Mouse (Mus musculus): Measurements from ENCODE around the gene Fam173b.

The Fam173b gene

GRCm38 (mm10) chr15:31586088-31586487 is 15.6 kb upstream of the Fam173b start:
- in situ Hi-C loops (cut with MboI; ENCODE audit: low sequenced_read_pairs), result loop anchor here (10.0 kb wide), 2 partner anchors 71 to 261 kb away; no protein-coding TSS in a partner anchor

DNA sequence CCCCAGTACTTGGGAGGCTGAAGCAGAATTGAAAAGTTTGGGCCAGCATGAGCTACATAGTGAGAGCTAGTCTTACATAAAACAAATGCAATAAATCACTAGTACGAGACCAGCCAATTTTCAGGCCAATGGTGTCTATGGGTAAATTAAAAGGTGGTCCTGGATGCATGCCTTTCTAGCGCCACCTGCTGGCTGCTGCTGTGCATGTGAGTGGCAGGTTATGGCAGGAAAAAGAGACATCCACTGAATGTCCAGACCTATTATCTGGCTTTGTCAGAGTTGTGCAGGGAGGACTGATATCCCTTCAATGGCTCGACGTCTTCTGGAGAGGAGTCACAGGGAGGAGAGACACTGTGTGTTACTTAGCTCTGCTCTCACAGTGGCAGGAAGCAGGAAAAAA is 15.1 kb upstream of the Fam173b start:
- in situ Hi-C loops (cut with MboI; ENCODE audit: low sequenced_read_pairs), result loop anchor here (10.0 kb wide), 2 partner anchors 72 to 262 kb away; no protein-coding TSS in a partner anchor

DNA sequence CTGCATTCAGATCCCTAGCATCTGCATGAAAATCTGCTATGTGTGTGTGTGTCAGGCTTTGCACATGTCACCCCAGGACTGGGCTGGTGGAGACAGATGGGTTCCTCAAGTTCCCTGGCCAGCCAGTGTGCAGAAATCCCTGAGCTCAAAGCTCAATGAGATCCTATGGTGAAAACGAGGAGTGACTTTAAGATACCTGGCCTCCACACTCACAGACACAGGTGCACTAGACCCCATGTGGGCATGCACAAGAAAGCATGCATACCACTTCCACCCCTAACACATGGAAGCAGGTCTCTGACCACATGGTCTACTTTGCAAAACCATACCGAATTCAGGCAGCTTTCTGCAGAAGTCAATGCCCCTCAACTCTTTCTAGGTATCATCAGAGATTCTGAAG is 13.9 kb upstream of the Fam173b start:
- in situ Hi-C loops (cut with MboI; ENCODE audit: low sequenced_read_pairs), result loop anchor here (10.0 kb wide), 2 partner anchors 73 to 263 kb away; no protein-coding TSS in a partner anchor

GRCm38 (mm10) chr15:31588989-31589640 is 12.5 kb upstream of the Fam173b start:
- in situ Hi-C loops (cut with MboI; ENCODE audit: low sequenced_read_pairs), result loop anchor here (10.0 kb wide), 2 partner anchors 74 to 264 kb away; no protein-coding TSS in a partner anchor

DNA sequence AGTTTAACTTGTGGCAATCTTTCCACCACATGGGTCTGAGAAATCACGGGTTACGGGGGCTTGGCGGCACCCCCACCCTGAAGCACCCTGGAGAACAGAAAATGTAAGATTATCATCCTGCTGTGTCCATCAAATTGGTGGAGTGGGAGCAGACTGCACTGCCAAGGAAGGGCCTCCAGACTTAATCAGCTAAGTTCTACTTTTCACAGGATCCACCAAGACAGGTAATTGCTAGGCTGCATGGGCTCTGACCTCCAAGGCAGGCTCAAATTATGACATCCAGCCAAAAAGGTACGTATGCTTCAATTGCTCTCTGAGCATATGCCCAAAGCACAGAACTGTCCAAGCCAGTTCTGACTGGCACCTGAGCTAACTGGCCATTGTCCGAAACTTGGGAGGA is 11.5 kb upstream of the Fam173b start:
- in situ Hi-C loops (cut with MboI; ENCODE audit: low sequenced_read_pairs), result no loop called here

DNA sequence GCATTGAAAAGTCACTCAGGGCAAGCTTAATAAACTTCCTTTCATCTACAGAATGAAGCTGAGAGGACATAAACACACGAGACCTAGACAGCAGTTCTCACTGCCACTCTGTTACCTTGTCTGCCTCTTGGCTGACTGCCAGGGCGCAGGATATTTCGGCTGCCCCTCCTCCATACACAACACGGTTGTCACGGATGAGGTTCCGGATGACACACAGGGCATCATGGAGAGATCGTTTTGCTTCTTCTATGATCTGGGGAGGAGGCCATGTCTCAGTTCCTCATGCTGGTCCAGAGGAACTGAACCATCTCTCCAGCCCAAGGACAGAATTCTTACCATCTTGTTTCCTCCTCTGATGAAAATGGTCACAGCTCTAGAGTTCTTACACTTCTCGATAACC is 9.1 kb upstream of the Fam173b start:
- in situ Hi-C loops (cut with MboI; ENCODE audit: low sequenced_read_pairs), result no loop called here

DNA sequence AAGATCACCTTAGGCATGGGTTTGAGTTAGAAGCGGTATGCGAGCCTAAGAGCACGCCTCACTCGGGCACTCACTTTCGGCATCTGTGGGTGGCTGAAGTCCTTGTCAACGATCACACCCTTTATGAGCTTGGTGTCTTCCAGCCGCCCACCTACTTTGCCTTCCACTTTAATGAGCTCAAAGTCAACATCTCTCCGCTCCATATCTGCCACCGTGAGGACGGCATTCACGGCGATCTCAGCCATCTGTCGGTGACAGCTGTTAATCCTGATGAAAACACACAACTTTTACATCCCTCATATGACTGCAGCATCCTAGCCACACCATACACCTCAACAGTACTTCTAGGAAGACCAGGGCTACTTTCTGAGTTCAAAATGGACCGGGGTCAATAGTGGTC is 7.4 kb upstream of the Fam173b start:
- in situ Hi-C loops (cut with MboI; ENCODE audit: low sequenced_read_pairs), result no loop called here

- in situ Hi-C loops (cut with MboI; ENCODE audit: low sequenced_read_pairs), result no loop called here
Measured at GRCm38 (mm10) chr15:31595651-31596050, 6.0 kb upstream of the Fam173b start.

DNA sequence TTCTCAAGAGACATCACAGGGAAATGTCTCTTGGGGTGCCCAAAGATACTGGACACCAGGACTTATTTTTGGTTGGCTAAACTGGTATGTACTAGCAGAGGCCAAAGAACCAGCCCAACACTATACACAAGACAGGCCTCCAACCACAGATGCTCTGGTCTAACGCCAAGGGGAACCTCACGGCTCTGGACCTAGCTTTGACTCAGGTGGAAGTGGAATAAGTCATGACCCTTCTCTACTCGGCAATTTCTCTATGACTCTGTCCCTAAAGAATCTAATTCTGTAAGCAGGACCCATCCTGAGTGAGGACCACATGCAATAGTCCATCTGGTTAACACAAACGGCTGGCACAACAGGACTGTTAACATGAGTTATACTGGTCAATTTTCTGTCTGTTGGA is 1.8 kb upstream of the Fam173b start:
- in situ Hi-C loops (cut with MboI; ENCODE audit: low sequenced_read_pairs), result no loop called here

DNA sequence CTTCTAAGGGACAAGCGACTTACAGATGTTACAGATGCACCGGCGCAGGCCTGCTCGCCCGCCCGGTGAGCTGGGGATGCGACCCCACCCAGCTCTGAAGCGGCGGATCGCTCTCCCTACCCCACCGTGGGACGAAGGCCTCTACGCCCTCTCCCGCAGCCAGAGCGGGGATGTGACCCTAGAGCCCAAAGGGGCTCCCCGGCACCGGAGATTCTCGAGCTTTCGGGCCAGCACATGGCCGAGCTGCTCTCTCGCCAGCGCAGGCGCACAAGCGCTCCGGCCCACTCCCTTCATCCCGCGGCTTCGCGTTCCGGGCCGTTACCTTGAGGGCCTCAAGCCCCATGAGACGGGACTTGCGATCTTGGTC is 390 bp upstream of the Fam173b start:
- in situ Hi-C loops (cut with MboI; ENCODE audit: low sequenced_read_pairs), result no loop called here

- in situ Hi-C loops (cut with MboI; ENCODE audit: low sequenced_read_pairs), result no loop called here
Measured at GRCm38 (mm10) chr15:31602426-31602825, 774 bp downstream of the Fam173b start.

- in situ Hi-C loops (cut with MboI; ENCODE audit: low sequenced_read_pairs), result no loop called here
Measured at GRCm38 (mm10) chr15:31603113-31603512, 1.5 kb downstream of the Fam173b start.

- in situ Hi-C loops (cut with MboI; ENCODE audit: low sequenced_read_pairs), result no loop called here
Measured at GRCm38 (mm10) chr15:31606821-31607220, 5.2 kb downstream of the Fam173b start.

- in situ Hi-C loops (cut with MboI; ENCODE audit: low sequenced_read_pairs), result no loop called here
Measured at GRCm38 (mm10) chr15:31611027-31611426, 9.4 kb downstream of the Fam173b start.

- in situ Hi-C loops (cut with MboI; ENCODE audit: low sequenced_read_pairs), result no loop called here
Measured at GRCm38 (mm10) chr15:31611976-31612375, 10.3 kb downstream of the Fam173b start.

- in situ Hi-C loops (cut with MboI; ENCODE audit: low sequenced_read_pairs), result no loop called here
Measured at GRCm38 (mm10) chr15:31613826-31614453, 12.3 kb downstream of the Fam173b start.

- in situ Hi-C loops (cut with MboI; ENCODE audit: low sequenced_read_pairs), result no loop called here
Measured at GRCm38 (mm10) chr15:31614666-31615065, 13.0 kb downstream of the Fam173b start.

GRCm38 (mm10) chr15:31617261-31617660 is 15.6 kb downstream of the Fam173b start:
- in situ Hi-C loops (cut with MboI; ENCODE audit: low sequenced_read_pairs), result no loop called here

- in situ Hi-C loops (cut with MboI; ENCODE audit: low sequenced_read_pairs), result no loop called here
Measured at GRCm38 (mm10) chr15:31619521-31619920, 17.9 kb downstream of the Fam173b start.

DNA sequence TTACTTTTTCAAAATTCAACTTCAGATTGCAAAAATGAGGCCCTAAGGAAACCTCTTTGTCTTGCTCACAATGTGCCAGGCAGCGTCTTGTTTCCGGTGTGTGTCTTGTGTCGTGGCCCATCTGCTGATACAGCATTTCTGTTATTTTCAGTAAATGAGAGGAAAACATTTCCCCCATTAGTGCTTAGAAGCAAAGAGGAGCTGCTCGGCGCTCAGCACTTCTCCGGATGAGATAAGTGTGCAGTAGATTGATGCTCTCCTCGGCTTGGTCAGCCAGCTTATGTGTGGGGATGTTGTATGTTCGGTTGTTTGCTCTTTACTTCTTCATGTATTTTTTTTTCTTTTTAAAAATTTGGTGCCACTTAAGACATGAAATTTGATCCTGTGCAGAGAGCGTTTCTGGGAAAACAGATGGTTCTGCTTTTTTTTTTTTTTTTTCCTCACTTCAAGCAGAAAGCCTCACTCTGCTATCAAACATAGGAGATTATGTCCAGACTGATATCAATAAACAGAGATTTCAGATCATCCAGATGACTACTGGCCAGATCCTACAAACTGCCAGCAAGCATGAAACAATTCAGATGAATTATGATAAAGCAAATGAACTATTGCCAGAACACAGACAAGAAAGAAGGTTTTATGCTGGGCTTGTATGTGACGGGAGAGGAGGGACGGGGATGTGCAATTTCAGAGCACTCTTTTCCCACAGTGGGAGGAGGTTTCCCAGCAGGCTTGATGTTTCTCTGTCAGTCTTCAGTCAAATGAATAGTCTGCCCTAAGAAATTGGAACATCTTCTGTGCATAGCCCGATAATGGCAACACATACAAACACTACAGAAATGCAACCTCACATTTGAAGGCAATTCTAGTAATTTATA is 25.9 kb downstream of the Fam173b start:
- in situ Hi-C loops (cut with MboI; ENCODE audit: low sequenced_read_pairs), result no loop called here

- in situ Hi-C loops (cut with MboI; ENCODE audit: low sequenced_read_pairs), result no loop called here
Measured at GRCm38 (mm10) chr15:31628180-31628579, 26.5 kb downstream of the Fam173b start.

DNA sequence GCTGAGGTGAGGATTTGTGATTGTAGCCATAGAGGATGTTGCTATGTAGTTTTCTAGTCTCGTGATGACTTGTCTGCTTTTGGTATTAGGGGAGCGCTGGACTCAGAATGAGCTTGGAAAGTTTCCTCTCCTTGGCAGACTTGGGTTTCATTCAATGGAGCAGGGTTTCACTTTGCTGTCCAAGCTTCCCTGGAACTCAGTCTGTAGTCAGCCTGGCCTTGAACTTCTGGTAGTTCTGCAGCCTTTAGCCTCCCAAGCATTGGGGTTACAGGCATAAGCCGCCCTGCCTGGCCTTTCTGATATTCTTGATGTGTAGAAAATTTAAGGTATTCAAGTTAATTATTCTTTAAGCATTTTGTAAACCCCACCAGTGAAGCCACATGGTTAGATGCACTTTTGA is 27.9 kb downstream of the Fam173b start:
- in situ Hi-C loops (cut with MboI; ENCODE audit: low sequenced_read_pairs), result no loop called here

Measured in CH12F3 (cell line).